Mouse (Mus musculus) myocyte (in vitro differentiated cells): ENCODE results near the gene Supt20.

ENCODE experiments used
- CEBPB ChIP-seq: IDR thresholded peaks from 2 replicates; pipeline ENCODE4 v1.6.1; 2011; ENCODE audit warnings: mild to moderate bottlenecking, moderate library complexity; ENCODE audit not compliant: poor library complexity, insufficient read depth, severe bottlenecking
- E2F4 ChIP-seq: IDR thresholded peaks from one replicate; pipeline ENCODE4 v1.6.1; 2011; ENCODE audit warnings: mild to moderate bottlenecking, control low read depth, moderate library complexity; ENCODE audit not compliant: insufficient read depth
- MAX ChIP-seq: IDR thresholded peaks from one replicate; pipeline ENCODE4 v1.6.1; 2011; ENCODE audit warnings: low read depth, mild to moderate bottlenecking, control low read depth
- POLR2A ChIP-seq: IDR thresholded peaks from one replicate; pipeline ENCODE4 v1.6.1; 2011; ENCODE audit warnings: low read depth, mild to moderate bottlenecking, control low read depth, moderate library complexity; ENCODE audit not compliant: insufficient read length
- POLR2AphosphoS2 ChIP-seq: IDR thresholded peaks from one replicate; pipeline ENCODE4 v1.6.1; 2011; ENCODE audit warnings: low read depth, control low read depth; ENCODE audit not compliant: insufficient read length
- REST ChIP-seq: IDR thresholded peaks from one replicate; pipeline ENCODE4 v1.6.1; 2011; ENCODE audit warnings: mild to moderate bottlenecking, control low read depth, moderate library complexity; ENCODE audit not compliant: insufficient read depth, insufficient read length
- TCF12 ChIP-seq: IDR thresholded peaks from one replicate; pipeline ENCODE4 v1.6.1; 2011; ENCODE audit warnings: mild to moderate bottlenecking, control low read depth; ENCODE audit not compliant: poor library complexity, insufficient read depth, severe bottlenecking
- TCF3 ChIP-seq: IDR thresholded peaks from one replicate; pipeline ENCODE4 v1.6.1; 2011; ENCODE audit warnings: low read depth, control low read depth; ENCODE audit not compliant: insufficient read length
- USF1 ChIP-seq: IDR thresholded peaks from one replicate; pipeline ENCODE4 v1.6.1; 2011; ENCODE audit warnings: low read depth, mild to moderate bottlenecking, control low read depth, moderate library complexity

DNA sequence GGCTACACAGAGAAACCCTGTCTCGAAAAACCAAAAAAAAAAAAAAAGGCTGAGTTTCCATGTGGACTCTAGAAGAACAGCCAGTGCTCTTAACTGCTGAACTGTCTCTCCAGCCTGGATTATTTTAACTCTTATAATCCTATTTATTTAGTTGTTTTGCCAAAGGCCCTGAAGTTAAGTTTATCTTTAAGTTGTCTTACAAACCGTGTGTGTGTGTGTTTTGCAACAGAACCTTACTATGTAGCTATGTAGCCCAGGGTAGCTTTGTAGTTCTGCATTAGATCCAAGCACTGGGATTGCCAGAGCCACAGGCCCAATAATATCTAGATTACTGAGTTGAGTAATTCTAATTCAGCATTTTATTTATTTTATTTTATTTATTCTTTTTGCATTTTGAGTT lies 32.7 kb downstream of the Supt20 start:
- TF ChIP-seq POLR2A (no peak), TCF12 (no peak), REST (no peak), E2F4 (no peak), CEBPB (no peak), POLR2AphosphoS2 (no peak), TCF3 (no peak), USF1 (no peak), MAX (no peak)
